Mouse (Mus musculus) liver, embryonic 14.5 days (tissue): Measurements from ENCODE around the gene Nr2c1. TPM values are rescaled to one million over a fixed set of nuclear protein-coding genes. Genes with fewer than 3 reads are reported as not detected.

Source experiments
- ATAC-seq: fragments of 200-750 bp; cut with Nextera tagmentation; 2 replicates; pipeline ENCODE4 v1.8.0; 2017; ENCODE audit warnings: moderate number of reproducible peaks, mild to moderate bottlenecking, moderate library complexity; ENCODE audit not compliant: insufficient read depth
- DNase-seq, 3 experiments: peaks; one replicate each; pipeline ENCODE4 v3.0.0-alpha.2; 2012 to 2013; ENCODE audit warnings: low read depth in 3 of 3, low spot score in 3 of 3
- H3K27ac ChIP-seq: fragments of 300-500 bp; sonication (generic); 2 replicates; pipeline ENCODE4 v1.5.1; 2014; ENCODE audit warnings: moderate library complexity, mild to moderate bottlenecking, control low read depth, inconsistent platforms
- H3K27me3 ChIP-seq: fragments of 300-500 bp; sonication (generic); 2 replicates; pipeline ENCODE4 v1.6.1; 2014; ENCODE audit warnings: mild to moderate bottlenecking, low read length, moderate library complexity; ENCODE audit not compliant: control insufficient read depth, insufficient read depth
- H3K36me3 ChIP-seq: fragments of 300-500 bp; sonication (generic); replicated peaks from 2 replicates; pipeline ENCODE4 v1.6.1; 2014; ENCODE audit warnings: low read depth; ENCODE audit not compliant: control insufficient read depth, insufficient read depth
- H3K4me1 ChIP-seq, 2 experiments: fragments of 200-500 bp in 1 of 2; fragments of 300-500 bp in 1 of 2; sonication (generic) in 1 of 2; replicated peaks; 2 replicates each; pipeline ENCODE4 v1.6.1; 2012 to 2014; ENCODE audit warnings: antibody characterized with exemption in 1 of 2, inconsistent platforms in 1 of 2, low read length in 1 of 2; ENCODE audit not compliant: control insufficient read depth in 2 of 2, insufficient read depth in 2 of 2
- H3K4me2 ChIP-seq: fragments of 300-500 bp; sonication (generic); 2 replicates; pipeline ENCODE4 v1.6.1; 2014; ENCODE audit warnings: low read depth, mild to moderate bottlenecking, control low read depth, moderate library complexity
- H3K4me3 ChIP-seq, 2 experiments: fragments of 200-500 bp in 1 of 2; fragments of 300-500 bp in 1 of 2; sonication (generic) in 1 of 2; 2 replicates each; pipeline ENCODE4 v1.5.1; 2012 to 2014; ENCODE audit warnings: low read depth in 2 of 2, low read length in 2 of 2, mild to moderate bottlenecking in 2 of 2, control low read depth in 1 of 2, inconsistent platforms in 1 of 2, moderate library complexity in 1 of 2; ENCODE audit not compliant: insufficient read depth in 1 of 2
- H3K9ac ChIP-seq: fragments of 300-500 bp; sonication (generic); replicated peaks from 2 replicates; pipeline ENCODE4 v1.6.1; 2014; ENCODE audit warnings: mild to moderate bottlenecking, control low read depth, moderate library complexity
- H3K9me3 ChIP-seq: fragments of 300-500 bp; sonication (generic); 2 replicates; pipeline ENCODE4 v1.6.1; 2016; ENCODE audit warnings: low read length, mixed read lengths; ENCODE audit not compliant: control insufficient read depth
- CTCF ChIP-seq: IDR thresholded peaks from 2 replicates; pipeline ENCODE4 v1.5.1; 2016; ENCODE audit warnings: antibody characterized with exemption, low read depth, control low read depth
- EP300 ChIP-seq: IDR thresholded peaks from 2 replicates; pipeline ENCODE4 v1.6.1; 2016; ENCODE audit warnings: antibody characterized with exemption, low read depth
- WGBS: fragments of 180-500 bp; shearing (Covaris S2); extraction: QIAGEN DNeasy Blood & Tissue Kit; methylation state at CpG from one replicate; pipeline ENCODE4 v1.1.7; 2014; ENCODE audit not compliant: insufficient replicate concordance; 5-methylcytosine and 5-hydroxymethylcytosine counted together
- polyA plus RNA-seq, 2 experiments: library from polyadenylated mRNA; depleted of rRNA in 1 of 2; stranded (reverse) in 1 of 2; unstranded in 1 of 2; fragments of >200 nt; fragmentation: Nextera tagmentation in 1 of 2; extraction: Ambion mirVana in 1 of 2; gene quantifications; 2 replicates each; pipeline versions ENCODE4 v1.2.1 to v1.2.3; 2012 to 2014

Gene Nr2c1
- polyA plus RNA-seq (2012; rRNA removed) (2.2 and 2.3 TPM in 2 replicates), polyA plus RNA-seq (2014; fragmentation: Nextera tagmentation; extraction: Ambion mirVana) (2.2 and 2.5 TPM in 2 replicates)

DNA sequence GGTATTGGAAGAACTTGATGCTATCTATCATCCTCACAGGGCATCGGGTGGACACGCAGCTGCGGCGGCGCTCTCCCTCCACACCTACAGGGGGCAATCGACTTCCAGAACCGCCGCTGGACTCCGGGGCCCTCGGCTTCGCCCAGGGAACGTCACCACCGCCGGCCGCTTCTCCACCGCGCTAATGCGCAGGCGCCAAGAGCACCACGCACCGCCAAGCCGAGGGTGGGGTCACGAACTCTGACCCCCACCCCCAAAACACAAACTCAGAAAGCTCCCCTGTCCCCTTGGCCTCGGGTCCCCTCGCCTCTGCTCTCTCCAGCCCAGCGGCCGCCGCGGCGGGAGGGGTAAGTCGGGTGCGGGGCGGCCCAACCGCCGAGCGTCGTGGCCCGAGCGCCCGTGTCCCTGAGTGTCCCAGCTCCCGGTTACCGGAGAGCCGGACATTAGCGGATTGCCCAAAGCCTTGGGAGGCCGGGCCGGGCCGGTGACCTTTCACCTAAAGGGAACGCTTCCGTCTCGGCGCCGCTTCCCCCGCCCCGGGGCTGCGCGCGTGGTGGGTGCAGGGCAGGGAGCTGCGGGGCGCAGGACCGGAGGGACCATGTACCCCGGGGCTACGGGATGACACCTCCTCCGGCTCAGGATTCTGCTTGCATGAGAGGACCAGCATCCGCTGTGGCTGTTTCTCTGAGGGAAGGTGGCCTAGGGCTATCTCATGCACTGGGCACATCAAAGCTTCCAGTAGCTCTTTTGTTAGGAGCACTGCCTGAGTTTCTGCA lies at the start of gene Nr2c1:
Gene Nr2c1 (plus strand): TSS at position 268 of the 776 bp plus-strand sequence.
- no peaks in the 10 kb centered on the region for H3K36me3 ChIP-seq
- no peak for TF ChIP-seq EP300
- peak; percentile 71 for TF ChIP-seq CTCF
- under 1% methylated on average over 63 of the region's 64 CpGs for WGBS

GRCm38 (mm10) chr10:94098100-94098499 lies 49.7 kb upstream of the Nr2c1 start:
- Histone ChIP-seq H3K27ac (no peak overlapping the region), H3K4me2 (no peak overlapping the region)
- no peak for DNase-seq

More for the DNA sequence above, at the start of gene Nr2c1:
- DNase-seq (peak; percentile 31 to 58 (median 49)), ATAC-seq (peak; percentile 85)
- Histone ChIP-seq H3K9ac (peak within 1 kb of the TSS; percentile 61), H3K4me2 (peak within 1 kb of the TSS; percentile 56), H3K4me1 (peaks cover 0 to 9% of the 10 kb centered on the region in 2 experiments; a peak in 3 of 4 replicates), H3K9me3 (no peaks in the 10 kb centered on the region), H3K4me3 (peak within 1 kb of the TSS; percentile 62 to 71), H3K27me3 (no peaks in the 10 kb centered on the region), H3K27ac (peak within 1 kb of the TSS; percentile 5)

DNA sequence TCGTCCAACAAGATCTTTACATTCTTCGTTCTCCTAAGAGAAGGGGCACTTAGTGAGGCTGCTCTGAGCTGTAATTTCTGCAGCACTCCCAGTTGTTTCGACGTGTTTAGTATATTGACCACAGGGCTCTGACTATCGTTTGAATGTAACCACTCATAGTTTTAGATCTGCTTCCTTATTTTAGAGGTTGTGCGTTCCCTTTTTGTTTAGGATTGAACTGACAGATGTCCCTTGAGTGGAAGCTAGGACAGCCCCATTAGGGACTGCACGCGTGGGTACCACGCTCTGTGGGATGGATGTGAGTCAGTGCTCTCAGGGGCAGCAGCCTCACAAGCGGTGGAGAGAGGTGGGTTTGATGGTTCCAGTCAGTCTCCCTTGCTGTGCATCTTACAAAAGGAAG lies 42.3 kb upstream of the Nr2c1 start:
- Histone ChIP-seq H3K27me3 (no peaks in the 10 kb centered on the region), H3K4me1 (peaks cover 0 to 6% of the 10 kb centered on the region in 2 experiments; a peak in 2 of 4 replicates), H3K9ac (no peak overlapping the region), H3K27ac (no peak overlapping the region), H3K9me3 (no peaks in the 10 kb centered on the region), H3K4me2 (no peak overlapping the region), H3K36me3 (peaks cover 8% of the 10 kb centered on the region), H3K4me3 (no peak overlapping the region)
- ATAC-seq, result no peak
- TF ChIP-seq EP300 (no peak), CTCF (no peak)
- DNase-seq, result no peak
- 71% methylated on average over 10 of the region's 10 CpGs for WGBS

More at GRCm38 (mm10) chr10:94098100-94098499, 49.7 kb upstream of the Nr2c1 start:
- H3K9ac ChIP-seq, result no peak overlapping the region
- ATAC-seq, result 0 out of 2 replicates have a peak, but pooled peaks have one; percentile 2
- no peaks in the 10 kb centered on the region for H3K27me3 ChIP-seq
- no peak for TF ChIP-seq CTCF
- TF ChIP-seq EP300, result no peak
- no peak overlapping the region for H3K4me3 ChIP-seq
- peaks cover 15 to 22% of the 10 kb centered on the region in 2 experiments for H3K4me1 ChIP-seq
- no peaks in the 10 kb centered on the region for H3K36me3 ChIP-seq
- no peaks in the 10 kb centered on the region for H3K9me3 ChIP-seq
- WGBS, result 49% methylated on average over 3 of the region's 3 CpGs

- Histone ChIP-seq H3K4me2 (no peak overlapping the region), H3K9ac (no peak overlapping the region), H3K27ac (no peak overlapping the region), H3K4me1 (peaks cover 0 to 6% of the 10 kb centered on the region in 2 experiments; a peak in 2 of 4 replicates), H3K9me3 (no peaks in the 10 kb centered on the region), H3K27me3 (no peaks in the 10 kb centered on the region), H3K36me3 (peaks cover 8% of the 10 kb centered on the region), H3K4me3 (no peak overlapping the region)
- DNase-seq, result no peak
- WGBS, result 18% methylated on average over 4 of the region's 4 CpGs
- TF ChIP-seq EP300 (no peak), CTCF (no peak)
- 0 out of 2 replicates have a peak, but pooled peaks have one; percentile 23 for ATAC-seq
These were observed 40.7 kb upstream of the Nr2c1 start for GRCm38 (mm10) chr10:94107168-94107567.

DNA sequence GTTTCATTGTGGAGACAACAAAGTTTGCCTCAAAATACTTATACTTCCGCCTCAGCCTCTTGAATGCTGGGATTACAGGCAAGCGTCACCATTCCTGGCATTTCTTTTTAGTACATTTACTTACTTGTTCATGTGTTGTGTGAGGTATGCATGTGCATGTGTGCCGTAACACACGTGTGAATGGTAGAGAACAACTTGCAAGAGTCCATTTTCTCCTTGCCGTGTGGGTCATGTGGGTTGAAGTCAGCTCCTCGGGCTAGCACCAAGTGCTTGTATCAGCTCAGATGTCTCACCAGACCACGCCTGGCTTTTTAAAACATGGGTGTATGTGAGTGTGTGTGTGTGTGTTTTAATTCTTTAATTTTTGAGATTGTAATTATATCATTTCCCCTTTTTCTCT lies 40.2 kb upstream of the Nr2c1 start:
- no peak for DNase-seq
- no peak for ATAC-seq
- peaks cover 0 to 6% of the 10 kb centered on the region in 2 experiments; a peak in 2 of 4 replicates for H3K4me1 ChIP-seq
- WGBS, result 69% methylated on average over 7 of the region's 7 CpGs
- no peak overlapping the region for H3K4me2 ChIP-seq
- H3K27ac ChIP-seq, result no peak overlapping the region
- no peaks in the 10 kb centered on the region for H3K27me3 ChIP-seq
- TF ChIP-seq CTCF, result no peak
- TF ChIP-seq EP300, result no peak
- H3K4me3 ChIP-seq, result no peak overlapping the region
- H3K9me3 ChIP-seq, result no peaks in the 10 kb centered on the region
- H3K36me3 ChIP-seq, result peaks cover 8% of the 10 kb centered on the region
- H3K9ac ChIP-seq, result no peak overlapping the region
